Mouse (Mus musculus) hindbrain, postnatal 0 days (tissue): ENCODE measurements at regions not wholly inside any gene's neighbourhood (a gene's known extent, or its start where the extent isn't known, plus 50 kb on each side); places are given as distances from the start of the nearest gene placed in this dataset.

Experiments
- ATAC-seq: fragments of 200-750 bp; cut with Nextera tagmentation; 2 replicates; pipeline ENCODE4 v1.8.0; 2017; ENCODE audit warnings: mild to moderate bottlenecking, moderate TSS enrichment, moderate library complexity
- DNase-seq: peaks from one replicate; pipeline ENCODE4 v3.0.0-alpha.2; 2015; ENCODE audit warnings: low spot score
- H3K27ac ChIP-seq: fragments of 300-500 bp; sonication (generic); 2 replicates; pipeline ENCODE4 v1.5.1; 2014; ENCODE audit warnings: mild to moderate bottlenecking
- H3K27me3 ChIP-seq: fragments of 300-500 bp; sonication (generic); 2 replicates; pipeline ENCODE4 v1.6.1; 2014; ENCODE audit warnings: low read length, mixed read lengths; ENCODE audit not compliant: insufficient read depth
- H3K36me3 ChIP-seq: fragments of 300-500 bp; sonication (generic); 2 replicates; pipeline ENCODE4 v1.6.1; 2014; ENCODE audit warnings: low read length, mixed read lengths; ENCODE audit not compliant: insufficient read depth
- H3K4me1 ChIP-seq: fragments of 300-500 bp; sonication (generic); 2 replicates; pipeline ENCODE4 v1.6.1; 2014; ENCODE audit warnings: antibody characterized with exemption, low read length, mixed read lengths; ENCODE audit not compliant: insufficient read depth
- H3K4me2 ChIP-seq: fragments of 300-500 bp; sonication (generic); 2 replicates; pipeline ENCODE4 v1.6.1; 2014; ENCODE audit warnings: low read depth, mild to moderate bottlenecking, low read length, moderate library complexity, mixed read lengths
- H3K4me3 ChIP-seq: fragments of 300-500 bp; sonication (generic); 2 replicates; pipeline ENCODE4 v1.5.1; 2014; ENCODE audit warnings: low read length
- H3K9ac ChIP-seq: fragments of 300-500 bp; sonication (generic); replicated peaks from 2 replicates; pipeline ENCODE4 v1.6.1; 2014; ENCODE audit warnings: mild to moderate bottlenecking, low read length, moderate library complexity, mixed read lengths
- H3K9me3 ChIP-seq: fragments of 300-500 bp; sonication (generic); 2 replicates; pipeline ENCODE4 v1.6.1; 2016; ENCODE audit warnings: low read length, mixed read lengths
- CTCF ChIP-seq: IDR thresholded peaks from 2 replicates; pipeline ENCODE4 v1.5.1; 2016; ENCODE audit warnings: antibody characterized with exemption, control low read depth, low read depth
- WGBS: fragments of 180-500 bp; shearing (Covaris S2); extraction: QIAGEN DNeasy Blood & Tissue Kit; methylation state at CpG from one replicate; pipeline ENCODE4 v1.1.7; 2014; 5-methylcytosine and 5-hydroxymethylcytosine counted together

DNA sequence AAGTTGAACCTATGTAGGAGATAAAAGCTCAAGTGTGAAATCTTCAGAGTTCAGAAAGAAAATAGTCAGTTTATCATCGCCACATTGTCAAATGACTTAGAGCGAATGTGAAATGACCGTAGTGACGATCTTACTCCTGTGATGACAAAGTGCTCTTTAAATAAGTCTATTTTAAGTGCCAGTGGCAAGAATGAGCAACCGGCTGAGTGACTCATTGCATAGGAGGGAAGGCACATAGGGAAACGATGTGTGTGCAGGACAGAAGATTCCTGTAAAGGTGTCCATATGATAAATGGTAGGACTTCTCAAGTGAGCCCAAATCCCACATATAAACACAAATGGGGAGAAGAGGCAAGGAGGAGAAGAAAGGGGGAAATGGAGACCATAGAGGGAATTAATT, 189.8 kb downstream of the Tgfb2 start:
- 90% methylated on average over 6 of the region's 6 CpGs for WGBS
- H3K27me3 ChIP-seq: no peaks in the 10 kb centered on the region
- no peaks in the 10 kb centered on the region for H3K4me1 ChIP-seq
- DNase-seq (no peak), ATAC-seq (no peak)
- no peak overlapping the region for H3K4me2 ChIP-seq
- H3K4me3 ChIP-seq: no peak overlapping the region
- no peaks in the 10 kb centered on the region for H3K9me3 ChIP-seq
- TF ChIP-seq CTCF: no peak
- H3K27ac ChIP-seq: no peak overlapping the region
- H3K9ac ChIP-seq: no peak overlapping the region
- no peaks in the 10 kb centered on the region for H3K36me3 ChIP-seq

GRCm38 (mm10) chr1:186515071-186515470, 190.7 kb downstream of the Tgfb2 start:
- Histone ChIP-seq H3K4me3 (no peak overlapping the region), H3K4me1 (no peaks in the 10 kb centered on the region), H3K27ac (no peak overlapping the region), H3K27me3 (no peaks in the 10 kb centered on the region), H3K9ac (no peak overlapping the region), H3K36me3 (no peaks in the 10 kb centered on the region), H3K4me2 (no peak overlapping the region), H3K9me3 (no peaks in the 10 kb centered on the region)
- TF ChIP-seq CTCF: no peak
- no peak for ATAC-seq
- peak; percentile 8 for DNase-seq
- WGBS: 36% methylated on average over 2 of the region's 2 CpGs

- Histone ChIP-seq H3K27ac (no peak overlapping the region), H3K27me3 (no peaks in the 10 kb centered on the region), H3K9me3 (no peaks in the 10 kb centered on the region), H3K36me3 (no peaks in the 10 kb centered on the region), H3K9ac (no peak overlapping the region), H3K4me2 (no peak overlapping the region), H3K4me3 (no peak overlapping the region), H3K4me1 (no peaks in the 10 kb centered on the region)
- ATAC-seq (no peak), DNase-seq (no peak)
- no peak for TF ChIP-seq CTCF
- 75% methylated on average over 5 of the region's 5 CpGs for WGBS
Observed at GRCm38 (mm10) chr1:186513861-186514260, 191.9 kb downstream of the Tgfb2 start.

GRCm38 (mm10) chr1:186510531-186510930, 195.3 kb downstream of the Tgfb2 start:
- ATAC-seq (no peak), DNase-seq (no peak)
- 24% methylated on average over 2 of the region's 2 CpGs for WGBS
- Histone ChIP-seq H3K27me3 (no peaks in the 10 kb centered on the region), H3K9me3 (no peaks in the 10 kb centered on the region), H3K4me3 (no peak overlapping the region), H3K4me2 (no peak overlapping the region), H3K9ac (no peak overlapping the region), H3K36me3 (no peaks in the 10 kb centered on the region), H3K4me1 (no peaks in the 10 kb centered on the region), H3K27ac (no peak overlapping the region)
- no peak for TF ChIP-seq CTCF

DNA sequence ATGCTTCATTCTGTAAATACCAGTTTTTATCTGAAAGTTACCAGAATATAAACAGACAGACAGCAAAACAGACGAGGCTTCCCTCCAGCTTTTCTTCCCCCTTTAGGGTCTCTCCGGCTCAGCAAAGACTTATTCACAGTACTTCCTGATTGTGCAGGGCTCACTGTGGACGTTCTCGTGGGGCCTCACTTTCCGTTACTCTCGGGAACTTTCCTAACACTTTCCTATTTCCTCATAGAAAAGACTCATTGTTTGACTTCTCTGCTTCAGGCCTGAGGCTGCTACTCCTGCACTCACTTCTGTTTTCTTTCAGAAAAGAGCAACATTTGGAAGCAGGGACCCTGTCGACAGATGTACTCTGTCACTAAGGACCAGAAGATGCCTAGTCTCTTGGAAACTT, 197.4 kb downstream of the Tgfb2 start:
- Histone ChIP-seq H3K9ac (no peak overlapping the region), H3K9me3 (no peaks in the 10 kb centered on the region), H3K27me3 (no peaks in the 10 kb centered on the region), H3K27ac (no peak overlapping the region), H3K4me2 (no peak overlapping the region), H3K4me1 (no peaks in the 10 kb centered on the region), H3K36me3 (no peaks in the 10 kb centered on the region), H3K4me3 (no peak overlapping the region)
- DNase-seq (no peak), ATAC-seq (no peak)
- WGBS: 59% methylated on average over 7 of the region's 7 CpGs
- TF ChIP-seq CTCF: no peak

DNA sequence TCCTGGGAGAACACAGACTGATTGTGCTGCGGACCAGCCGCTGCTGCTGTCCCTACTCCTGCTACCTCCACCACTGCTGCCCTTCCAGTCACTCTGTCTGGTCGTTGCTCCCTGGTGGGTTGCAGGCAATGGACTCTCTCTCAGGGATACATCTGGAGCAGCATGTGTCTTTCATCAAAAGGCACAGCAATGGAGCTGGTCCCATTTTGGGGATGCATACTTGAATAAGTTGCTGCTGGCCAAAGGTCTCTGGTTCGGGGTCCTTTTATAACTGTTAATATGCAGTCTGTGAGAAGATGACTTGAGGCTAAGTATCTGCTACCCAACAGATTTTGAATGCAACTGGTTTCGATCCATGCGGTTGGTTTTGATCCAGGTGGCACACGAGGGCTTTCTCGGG, 197.8 kb downstream of the Tgfb2 start:
- TF ChIP-seq CTCF: no peak
- Histone ChIP-seq H3K4me1 (no peaks in the 10 kb centered on the region), H3K27ac (no peak overlapping the region)

DNA sequence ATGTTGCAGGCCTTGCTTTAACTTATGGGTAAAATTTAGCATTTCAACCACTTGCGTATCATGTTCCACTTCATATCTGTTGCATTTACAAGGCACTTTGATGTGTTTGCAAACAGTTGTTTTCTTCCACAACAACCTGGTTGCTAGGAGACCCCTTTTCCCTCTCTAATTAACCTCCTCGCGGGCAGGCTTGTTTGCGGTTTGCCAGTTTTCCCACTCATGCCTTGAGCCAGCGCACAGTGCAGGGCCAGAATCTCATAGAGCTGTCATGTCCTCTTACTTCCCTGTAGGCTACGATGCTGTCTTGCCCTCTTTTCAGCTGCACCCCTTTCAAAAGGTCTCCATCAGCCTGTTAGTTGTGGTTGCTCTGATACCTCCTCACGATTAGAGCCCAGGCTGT, 199.3 kb downstream of the Tgfb2 start:
- no peaks in the 10 kb centered on the region for H3K27me3 ChIP-seq
- DNase-seq (peak; percentile 19), ATAC-seq (no peak)
- no peak overlapping the region for H3K4me3 ChIP-seq
- no peak for TF ChIP-seq CTCF
- WGBS: 45% methylated on average over 7 of the region's 7 CpGs
- no peak overlapping the region for H3K9ac ChIP-seq
- H3K4me1 ChIP-seq: no peaks in the 10 kb centered on the region
- H3K36me3 ChIP-seq: no peaks in the 10 kb centered on the region
- H3K9me3 ChIP-seq: no peaks in the 10 kb centered on the region
- no peak overlapping the region for H3K4me2 ChIP-seq
- H3K27ac ChIP-seq: no peak overlapping the region

More for the DNA sequence above, 197.8 kb downstream of the Tgfb2 start:
- ATAC-seq (no peak), DNase-seq (no peak)
- Histone ChIP-seq H3K4me3 (no peak overlapping the region), H3K9me3 (no peaks in the 10 kb centered on the region), H3K9ac (no peak overlapping the region), H3K36me3 (no peaks in the 10 kb centered on the region), H3K4me2 (no peak overlapping the region), H3K27me3 (no peaks in the 10 kb centered on the region)
- WGBS: 84% methylated on average over 8 of the region's 8 CpGs

DNA sequence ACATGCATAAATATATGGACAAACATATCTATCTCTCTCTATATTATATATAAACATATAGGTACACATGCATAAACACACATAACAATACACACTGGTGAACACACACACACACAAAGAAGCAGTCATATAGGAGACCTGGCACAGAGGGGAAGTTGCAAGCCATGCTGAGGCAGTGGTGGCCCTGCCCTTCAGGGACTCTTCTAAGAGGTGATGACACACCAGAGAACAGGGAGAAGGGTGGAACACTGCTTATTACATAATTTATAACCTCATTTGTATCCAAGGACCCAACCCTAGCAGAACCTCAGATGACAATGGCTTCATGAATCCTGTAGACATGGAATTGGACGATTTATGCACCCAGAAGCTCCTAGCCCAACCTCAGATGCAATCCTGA, 199.9 kb downstream of the Tgfb2 start:
- Histone ChIP-seq H3K9me3 (no peaks in the 10 kb centered on the region), H3K27ac (no peak overlapping the region), H3K27me3 (no peaks in the 10 kb centered on the region), H3K36me3 (no peaks in the 10 kb centered on the region), H3K4me2 (no peak overlapping the region), H3K4me1 (no peaks in the 10 kb centered on the region), H3K9ac (no peak overlapping the region), H3K4me3 (no peak overlapping the region)
- DNase-seq: no peak
- 40% methylated on average over 1 of the region's 1 CpGs for WGBS
- no peak for TF ChIP-seq CTCF
- no peak for ATAC-seq
